Comparison of ENCODE assay signal across 8 mouse cellular contexts in genomic region chr8:87961108-87961507, GRCm38 (mm10). TPM values are rescaled to one million over a fixed set of nuclear protein-coding genes. Genes with fewer than 3 reads are reported as not detected.
DNase-seq lines count a peak whose midpoint lies in the region; ATAC-seq lines count a peak whose summit lies in the region.

No protein-coding gene starts in this region.

- H3K27ac ChIP-seq in forebrain, embryonic 11.5 days (ENCODE audit: low read depth, low read length): no peak overlapping the region
- peak overlapping the region; percentile 99; the same call in 1 of the 2 replicates for H3K27ac ChIP-seq in hindbrain, embryonic 11.5 days (ENCODE audit: low read depth, low read length)
- H3K27ac ChIP-seq in limb, embryonic 13.5 days: no peak overlapping the region
- peak overlapping the region; percentile 45 for H3K27ac ChIP-seq in midbrain, embryonic 14.5 days (replicated peaks; ENCODE audit: low read depth, low read length)

- H3K36me3 ChIP-seq in forebrain, embryonic 11.5 days (ENCODE audit: control insufficient read depth, insufficient read depth, low read length): no peaks in the 10 kb centered on the region
- H3K36me3 ChIP-seq in hindbrain, embryonic 11.5 days (ENCODE audit: control insufficient read depth, insufficient read depth, low read length): no peaks in the 10 kb centered on the region
- no peaks in the 10 kb centered on the region for H3K36me3 ChIP-seq in limb, embryonic 13.5 days
- no peaks in the 10 kb centered on the region for H3K36me3 ChIP-seq in midbrain, embryonic 14.5 days (ENCODE audit: control insufficient read depth, insufficient read depth, low read length)

- no peaks in the 10 kb centered on the region for H3K9me3 ChIP-seq in forebrain, embryonic 11.5 days (ENCODE audit: control insufficient read depth, low read length)
- no peaks in the 10 kb centered on the region for H3K9me3 ChIP-seq in hindbrain, embryonic 11.5 days (ENCODE audit: control insufficient read depth, low read length)
- no peaks in the 10 kb centered on the region for H3K9me3 ChIP-seq in limb, embryonic 13.5 days
- H3K9me3 ChIP-seq in midbrain, embryonic 14.5 days (ENCODE audit: control insufficient read depth, low read length): no peaks in the 10 kb centered on the region

- no peak for ATAC-seq in cerebellum, adult (ENCODE audit: insufficient number of reproducible peaks, low FRiP score, low TSS enrichment)
- ATAC-seq in forebrain, embryonic 11.5 days (replicated peaks; ENCODE audit: low FRiP score): no peak
- no peak for ATAC-seq in hindbrain, embryonic 11.5 days (ENCODE audit: low FRiP score)
- ATAC-seq in limb, embryonic 13.5 days (ENCODE audit: low FRiP score, low read depth): no peak
- no peak for ATAC-seq in midbrain, embryonic 14.5 days (ENCODE audit: low FRiP score, low TSS enrichment)

- peaks cover 23% of the 10 kb centered on the region for H3K4me1 ChIP-seq in forebrain, embryonic 11.5 days (replicated peaks; ENCODE audit: control insufficient read depth, insufficient read depth, low read length)
- H3K4me1 ChIP-seq in hindbrain, embryonic 11.5 days (replicated peaks; ENCODE audit: control insufficient read depth, insufficient read depth, low read length): peaks cover 21% of the 10 kb centered on the region
- H3K4me1 ChIP-seq in limb, embryonic 13.5 days: peaks cover 52% of the 10 kb centered on the region
- peaks cover 41% of the 10 kb centered on the region for H3K4me1 ChIP-seq in midbrain, embryonic 14.5 days (ENCODE audit: control insufficient read depth, insufficient read depth, low read length)

- WGBS in forebrain, embryonic 11.5 days: 1% methylated on average over 20 of the region's 20 CpGs
- WGBS in hindbrain, embryonic 11.5 days: 1% methylated on average over 20 of the region's 20 CpGs
- WGBS in limb, embryonic 13.5 days: 1% methylated on average over 20 of the region's 20 CpGs
- WGBS in midbrain, embryonic 14.5 days: 1% methylated on average over 20 of the region's 20 CpGs

- H3K4me3 ChIP-seq in forebrain, embryonic 11.5 days (ENCODE audit: low read depth, low read length): peak overlapping the region; percentile 94
- H3K4me3 ChIP-seq in hindbrain, embryonic 11.5 days (ENCODE audit: low read depth, low read length): peak overlapping the region; percentile 92
- H3K4me3 ChIP-seq in limb, embryonic 13.5 days: peak overlapping the region; percentile 89
- H3K4me3 ChIP-seq in midbrain, embryonic 14.5 days (replicated peaks; ENCODE audit: low read depth, low read length): peak overlapping the region; percentile 95

- DNase-seq in cerebellum, adult 11 months: peak; percentile 38
- peak; percentile 73 to 85 for DNase-seq in adrenal gland, postnatal 36 days
- peak; percentile 84 for DNase-seq in forebrain, embryonic 11.5 days (ENCODE audit: low spot score)
- peak; percentile 81 for DNase-seq in hindbrain, embryonic 11.5 days (ENCODE audit: low spot score)
- DNase-seq in midbrain, embryonic 14.5 days: peak; percentile 67
- no peak for DNase-seq in yolk sac, embryonic 10.5 days (ENCODE audit: low spot score)

- peaks cover 3% of the 10 kb centered on the region; the same call in 1 of the 2 replicates for H3K27me3 ChIP-seq in forebrain, embryonic 11.5 days (ENCODE audit: control insufficient read depth, insufficient read depth, low read length)
- peaks cover 5% of the 10 kb centered on the region; the same call in 1 of the 2 replicates for H3K27me3 ChIP-seq in hindbrain, embryonic 11.5 days (ENCODE audit: control insufficient read depth, insufficient read depth, low read length)
- H3K27me3 ChIP-seq in limb, embryonic 13.5 days: peaks cover 26% of the 10 kb centered on the region
- peaks cover 9% of the 10 kb centered on the region; the same call in 1 of the 2 replicates for H3K27me3 ChIP-seq in midbrain, embryonic 14.5 days (ENCODE audit: control insufficient read depth, insufficient read depth, low read length)

- peak overlapping the region; percentile 96 for H3K4me2 ChIP-seq in forebrain, embryonic 11.5 days (ENCODE audit: low read depth, low read length, severe bottlenecking)
- H3K4me2 ChIP-seq in hindbrain, embryonic 11.5 days (replicated peaks; ENCODE audit: low read depth, low read length): peak overlapping the region; percentile 96
- peak overlapping the region; percentile 94 for H3K4me2 ChIP-seq in limb, embryonic 13.5 days (replicated peaks)
- H3K4me2 ChIP-seq in midbrain, embryonic 14.5 days (ENCODE audit: low read length): peak overlapping the region; percentile 87

- peak overlapping the region; percentile 98; the same call in 1 of the 2 replicates for H3K9ac ChIP-seq in forebrain, embryonic 11.5 days (ENCODE audit: low read length)
- peak overlapping the region; percentile 99 for H3K9ac ChIP-seq in hindbrain, embryonic 11.5 days (ENCODE audit: low read depth, low read length)
- H3K9ac ChIP-seq in limb, embryonic 13.5 days: peak overlapping the region; percentile 99
- H3K9ac ChIP-seq in midbrain, embryonic 14.5 days (replicated peaks; ENCODE audit: low read length): peak overlapping the region; percentile 97; the same call in 1 of the 2 replicates

RNA-seq across cellular contexts. Expression of gene Zfp423, which starts 1.7 kb away (rescaled TPM):
- total RNA-seq in adrenal gland, postnatal 36 days (2021): 10 to 100 TPM; 16.5 to 20.8 TPM
- polyA plus RNA-seq in forebrain, embryonic 11.5 days (2014; fragmentation: Nextera tagmentation; extraction: Ambion mirVana): 42.1 and 44.8 TPM in 2 replicates
- polyA plus RNA-seq in hindbrain, embryonic 11.5 days (2014; fragmentation: Nextera tagmentation; extraction: Ambion mirVana): 43.3 and 49.5 TPM in 2 replicates
- 26.4 and 27.2 TPM in 2 replicates for polyA plus RNA-seq in limb, embryonic 13.5 days (2015; fragmentation: Nextera tagmentation; extraction: Ambion mirVana)
- polyA plus RNA-seq in midbrain, embryonic 14.5 days (2014; fragmentation: Nextera tagmentation; extraction: Ambion mirVana): 44.0 and 63.0 TPM in 2 replicates

Comparison
In these comparisons a context has a peak if more than half of its experiments do, and no peak if none do; other contexts are left out.
1. H3K27ac ChIP-seq: peak in hindbrain, embryonic 11.5 days (single experiment) and midbrain, embryonic 14.5 days (single experiment); none in forebrain, embryonic 11.5 days (single experiment) and limb, embryonic 13.5 days (single experiment).
2. Peak in every context shown above with its lines, with median percentiles within 50 percentile points of each other: H3K4me2 ChIP-seq, H3K4me3 ChIP-seq and H3K9ac ChIP-seq.